Mouse (Mus musculus) megakaryocyte, embryonic 14.5 days (primary cell): ENCODE results near the gene Parp4. TPM values are rescaled to one million over a fixed set of nuclear protein-coding genes. Genes with fewer than 3 reads are reported as not detected.
A peak's percentile ranks its signal among the peaks of the same experiment; 100 is the strongest.

ENCODE experiments used
- H3K27me3 ChIP-seq: replicated peaks from 2 replicates; pipeline ENCODE3; 2012; ENCODE audit warnings: inconsistent platforms
- H3K36me3 ChIP-seq: replicated peaks from 2 replicates; pipeline ENCODE3; 2012; ENCODE audit warnings: low read length, inconsistent platforms, mixed read lengths
- H3K4me1 ChIP-seq: 2 replicates; pipeline ENCODE4 v1.6.1; 2012; ENCODE audit warnings: inconsistent platforms
- H3K4me3 ChIP-seq: replicated peaks from 2 replicates; pipeline ENCODE3; 2012; ENCODE audit warnings: moderate library complexity, mild to moderate bottlenecking, inconsistent platforms
- H3K9me3 ChIP-seq: 2 replicates; pipeline ENCODE4 v1.6.1; 2012; ENCODE audit warnings: inconsistent platforms
- FLI1 ChIP-seq: IDR thresholded peaks from 2 replicates; pipeline ENCODE4 v1.6.1; 2012; ENCODE audit warnings: low read length, inconsistent platforms, mixed read lengths
- GATA1 ChIP-seq: IDR thresholded peaks from 3 replicates; pipeline ENCODE4 v1.6.1; 2012; ENCODE audit warnings: mixed read lengths, low read length, inconsistent platforms, borderline replicate concordance
- polyA plus RNA-seq: library from polyadenylated mRNA; stranded (reverse); fragments of >175 nt; gene quantifications from 2 replicates; pipeline ENCODE4 v1.2.3, GENCODE M21; 2012; ENCODE audit warnings: low replicate concordance; ENCODE audit not compliant: insufficient read depth

Parp4 gene
- polyA plus RNA-seq, 1 experiment: 1.8 TPM

DNA sequence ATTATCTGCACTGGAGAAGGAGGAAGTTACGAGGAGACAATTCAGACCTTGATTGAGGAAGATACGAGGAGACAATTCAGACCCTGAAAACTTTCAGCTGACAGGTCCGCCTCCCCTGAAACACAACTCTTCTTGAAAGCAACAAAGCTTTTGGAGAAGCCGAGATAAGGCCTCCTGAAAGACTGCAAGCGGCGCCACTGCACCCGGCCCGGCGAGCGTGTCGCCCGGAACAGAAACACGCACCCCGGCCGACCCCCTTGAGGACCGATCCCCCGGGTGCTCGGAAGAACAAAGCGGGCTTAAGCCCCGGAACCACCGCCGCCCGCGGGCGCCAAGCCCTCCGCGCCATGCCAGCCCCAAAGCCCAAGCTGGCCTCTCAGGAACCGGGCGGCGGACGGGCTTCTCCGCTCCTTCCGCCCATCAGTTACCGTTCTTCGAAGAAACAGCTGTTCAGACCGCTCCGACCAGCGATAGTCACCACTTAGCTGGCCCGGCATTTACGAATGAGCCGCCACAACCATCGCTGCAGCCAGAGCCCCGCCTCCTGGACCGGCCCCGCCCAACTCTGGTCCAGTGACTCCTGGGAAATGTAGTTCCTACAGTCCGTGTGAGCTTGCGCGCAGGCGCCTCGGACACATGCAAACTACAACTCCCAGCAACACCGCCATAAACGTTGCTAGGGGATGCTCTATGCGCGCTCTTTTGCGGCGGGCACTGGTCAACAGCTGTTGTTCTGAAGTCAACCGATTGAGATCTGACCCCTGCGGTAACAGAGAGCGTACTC, 3.9 kb upstream of the Parp4 start:
- Histone ChIP-seq H3K4me3 (peak overlapping the region; percentile 94), H3K27me3 (no peaks in the 10 kb centered on the region), H3K9me3 (peaks cover 4% of the 10 kb centered on the region), H3K4me1 (peaks cover 68% of the 10 kb centered on the region), H3K36me3 (peaks cover 5% of the 10 kb centered on the region)
- no peak for TF ChIP-seq GATA1
- TF ChIP-seq FLI1: no peak

DNA sequence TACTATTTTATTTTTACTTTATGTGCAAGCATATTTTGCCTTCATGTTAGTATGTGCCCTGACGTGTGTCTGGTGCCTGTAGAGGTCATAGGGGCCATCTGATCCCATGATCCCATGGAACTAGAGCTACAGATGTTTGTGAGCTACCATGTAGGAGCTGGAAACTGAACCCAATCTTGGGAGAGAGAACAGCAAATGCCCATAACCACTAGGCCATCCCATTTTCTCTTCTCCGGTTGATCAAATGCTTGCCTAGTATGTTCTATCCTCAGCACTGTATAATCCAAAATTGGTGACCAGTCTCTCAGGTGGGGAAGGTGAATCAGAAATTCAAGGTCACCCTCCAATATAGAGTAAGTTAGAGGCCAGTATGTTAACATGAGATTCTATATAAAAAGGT, 2.9 kb upstream of the Parp4 start:
- TF ChIP-seq GATA1 (no peak), FLI1 (no peak)
- Histone ChIP-seq H3K36me3 (peaks cover 9% of the 10 kb centered on the region), H3K9me3 (no peaks in the 10 kb centered on the region), H3K27me3 (no peaks in the 10 kb centered on the region), H3K4me1 (peaks cover 68% of the 10 kb centered on the region), H3K4me3 (peak overlapping the region; percentile 69)

DNA sequence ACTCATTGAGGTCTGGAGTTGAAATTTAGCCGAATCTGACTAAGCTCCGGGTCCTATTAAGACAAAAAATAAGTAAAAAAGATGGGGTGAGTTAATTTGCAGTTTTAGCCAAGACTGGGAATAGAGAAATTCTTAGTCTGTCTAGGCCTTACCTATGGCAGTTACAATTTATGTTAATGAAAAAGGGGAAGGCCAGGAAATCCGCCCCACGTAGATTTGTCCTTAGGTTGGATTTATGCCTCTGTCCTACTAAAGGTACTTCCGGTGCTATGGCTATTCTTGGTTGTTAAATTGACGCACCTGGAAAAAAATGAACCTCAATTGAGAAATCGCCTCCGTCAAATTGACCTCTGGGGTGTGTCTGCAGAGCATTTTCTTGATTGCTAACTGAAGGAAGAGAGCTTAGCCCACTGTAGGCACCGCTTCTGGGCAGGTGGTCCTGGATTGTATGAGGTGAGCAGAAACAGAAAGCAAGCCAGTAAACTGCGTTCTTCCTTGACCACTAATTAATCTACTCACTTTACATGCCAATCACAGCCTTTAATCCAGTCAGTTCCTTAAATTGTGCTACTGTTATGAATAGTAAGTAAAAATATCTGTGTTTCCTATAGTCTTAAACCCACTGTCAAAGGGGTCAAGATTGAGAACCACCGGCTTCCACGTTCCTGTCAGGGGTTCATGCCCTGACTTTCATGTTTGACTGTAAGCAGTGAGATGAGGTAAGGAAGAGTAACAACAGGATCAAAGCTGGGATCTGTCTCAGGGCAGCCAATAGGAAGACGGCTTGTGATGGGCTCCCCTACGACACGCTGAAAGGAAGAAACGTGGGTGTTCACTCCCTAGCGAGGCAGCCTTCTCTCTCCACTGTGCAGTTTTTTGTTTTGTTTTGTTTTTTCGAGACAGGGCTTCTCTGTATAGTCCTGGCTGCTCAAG, 816 bp downstream of the Parp4 start:
- H3K36me3 ChIP-seq: peaks cover 41% of the 10 kb centered on the region
- TF ChIP-seq FLI1 (no peak), GATA1 (no peak)
- no peaks in the 10 kb centered on the region for H3K9me3 ChIP-seq
- H3K27me3 ChIP-seq: no peaks in the 10 kb centered on the region
- peak overlapping the region; percentile 97 for H3K4me3 ChIP-seq
- peaks cover 57% of the 10 kb centered on the region for H3K4me1 ChIP-seq

DNA sequence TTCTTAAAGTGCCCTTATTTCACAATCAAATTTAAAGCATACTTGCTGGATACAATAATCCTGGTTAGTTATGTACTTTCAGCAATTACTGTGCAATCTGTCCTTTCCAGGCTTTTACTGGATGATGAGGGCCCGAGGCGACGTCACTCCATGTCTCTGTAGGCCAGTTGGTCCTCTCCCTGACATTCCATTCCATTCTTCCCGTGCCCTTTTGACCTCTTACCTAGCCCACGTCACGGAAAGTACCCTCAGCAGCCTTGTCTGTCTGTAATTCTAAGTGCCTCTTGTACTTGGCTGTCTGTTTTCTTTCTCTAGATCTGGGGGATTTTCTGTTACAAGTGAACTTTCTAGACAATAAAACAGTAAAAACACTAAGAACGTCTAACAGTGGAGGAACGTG, 3.6 kb downstream of the Parp4 start:
- H3K9me3 ChIP-seq: no peaks in the 10 kb centered on the region
- H3K4me3 ChIP-seq: no peak overlapping the region
- peaks cover 48% of the 10 kb centered on the region for H3K4me1 ChIP-seq
- TF ChIP-seq FLI1 (no peak), GATA1 (no peak)
- no peaks in the 10 kb centered on the region for H3K27me3 ChIP-seq
- H3K36me3 ChIP-seq: peaks cover 65% of the 10 kb centered on the region

DNA sequence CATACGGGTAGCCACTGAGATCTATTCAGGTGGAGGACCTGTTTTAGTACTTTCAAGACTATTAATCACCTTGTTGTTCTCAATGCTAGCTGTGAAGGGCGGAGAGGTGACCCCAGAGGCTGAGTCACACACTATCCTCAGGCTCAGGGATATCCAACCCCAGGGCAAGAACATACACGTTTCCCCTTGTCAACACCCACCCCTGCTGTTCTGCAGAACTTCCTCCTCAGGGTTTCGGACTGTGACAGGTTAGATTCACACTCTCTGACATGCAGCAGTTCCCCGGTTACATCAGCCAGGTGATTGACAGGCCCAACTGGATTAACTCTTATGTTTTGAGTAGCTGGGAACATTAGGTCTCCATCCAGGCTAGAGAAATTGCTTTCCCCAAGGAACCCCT, 5.7 kb downstream of the Parp4 start:
- peaks cover 86% of the 10 kb centered on the region for H3K36me3 ChIP-seq

DNA sequence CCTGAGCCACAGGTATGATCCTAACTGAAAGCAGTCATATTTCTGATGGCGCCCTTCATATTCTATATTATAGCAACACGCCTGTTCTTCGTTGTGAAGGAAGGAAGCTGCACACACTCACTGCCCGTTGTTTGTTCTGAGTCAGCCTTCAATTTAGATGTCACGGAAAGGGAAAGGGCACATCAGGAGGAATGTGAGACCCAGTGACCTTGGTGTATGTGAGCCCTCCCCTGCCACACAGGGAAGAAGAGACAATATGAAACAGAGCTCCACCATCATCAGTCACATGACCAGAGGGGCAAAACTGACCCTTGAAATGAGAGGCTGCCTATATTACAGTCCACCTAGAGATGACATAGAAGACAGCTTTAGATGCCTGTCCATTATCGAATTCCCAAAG, 6.9 kb downstream of the Parp4 start:
- no peak overlapping the region for H3K4me3 ChIP-seq
- no peak for TF ChIP-seq GATA1
- peaks cover 25% of the 10 kb centered on the region for H3K4me1 ChIP-seq
- peaks cover 89% of the 10 kb centered on the region for H3K36me3 ChIP-seq
- no peaks in the 10 kb centered on the region for H3K9me3 ChIP-seq
- H3K27me3 ChIP-seq: no peaks in the 10 kb centered on the region

More for the DNA sequence above, 5.7 kb downstream of the Parp4 start:
- Histone ChIP-seq H3K4me3 (no peak overlapping the region), H3K4me1 (peaks cover 36% of the 10 kb centered on the region), H3K9me3 (no peaks in the 10 kb centered on the region), H3K27me3 (no peaks in the 10 kb centered on the region)
- TF ChIP-seq GATA1: no peak
- TF ChIP-seq FLI1: no peak

DNA sequence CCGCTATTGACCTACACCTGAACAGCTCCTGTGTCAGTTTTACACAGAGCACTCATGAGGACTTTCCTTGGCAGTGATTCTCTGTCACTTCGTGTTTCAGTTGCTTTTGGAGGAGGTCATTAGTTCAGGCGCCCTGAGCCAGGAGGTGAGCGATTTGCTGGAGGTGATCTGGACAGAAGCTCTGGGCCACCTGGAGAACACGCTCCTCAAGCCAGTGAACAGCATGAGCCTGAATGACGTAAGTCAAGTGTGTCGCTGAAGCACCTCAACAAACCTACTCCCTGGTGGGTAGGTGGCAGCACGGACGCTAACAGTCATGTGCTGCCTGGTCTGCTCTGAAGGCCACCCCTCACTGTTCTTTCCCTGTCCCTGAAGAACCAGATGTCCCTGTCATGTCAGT, 16.8 kb downstream of the Parp4 start:
- no peaks in the 10 kb centered on the region for H3K9me3 ChIP-seq
- H3K4me1 ChIP-seq: peaks cover 4% of the 10 kb centered on the region; the same call in 1 of the 2 replicates
- H3K4me3 ChIP-seq: no peak overlapping the region
- H3K27me3 ChIP-seq: no peaks in the 10 kb centered on the region
- H3K36me3 ChIP-seq: peaks cover 98% of the 10 kb centered on the region
- no peak for TF ChIP-seq FLI1
- no peak for TF ChIP-seq GATA1

DNA sequence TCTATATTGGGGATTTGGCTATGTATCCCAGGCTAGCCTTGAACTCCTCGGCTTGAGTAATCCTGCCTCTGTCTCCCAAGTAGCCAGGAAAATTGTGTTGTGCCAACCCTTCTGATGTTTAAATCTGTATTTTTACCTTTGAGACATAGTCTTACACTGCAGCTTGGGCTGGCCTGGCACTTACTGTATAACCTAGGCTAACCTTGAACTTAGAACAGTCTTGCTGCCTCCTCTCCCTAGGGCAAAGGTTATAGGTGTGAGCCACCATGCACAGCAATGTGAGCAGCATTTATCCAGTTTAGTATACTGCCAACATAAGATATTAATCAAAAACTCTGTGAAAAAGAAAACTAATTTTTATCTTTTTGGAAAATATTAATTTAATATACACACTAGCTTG, 19.4 kb downstream of the Parp4 start:
- no peaks in the 10 kb centered on the region for H3K9me3 ChIP-seq
- peaks cover 100% of the 10 kb centered on the region for H3K36me3 ChIP-seq
- H3K4me3 ChIP-seq: no peak overlapping the region
- H3K27me3 ChIP-seq: no peaks in the 10 kb centered on the region
- TF ChIP-seq GATA1: no peak
- no peak for TF ChIP-seq FLI1
- H3K4me1 ChIP-seq: peaks cover 8% of the 10 kb centered on the region

DNA sequence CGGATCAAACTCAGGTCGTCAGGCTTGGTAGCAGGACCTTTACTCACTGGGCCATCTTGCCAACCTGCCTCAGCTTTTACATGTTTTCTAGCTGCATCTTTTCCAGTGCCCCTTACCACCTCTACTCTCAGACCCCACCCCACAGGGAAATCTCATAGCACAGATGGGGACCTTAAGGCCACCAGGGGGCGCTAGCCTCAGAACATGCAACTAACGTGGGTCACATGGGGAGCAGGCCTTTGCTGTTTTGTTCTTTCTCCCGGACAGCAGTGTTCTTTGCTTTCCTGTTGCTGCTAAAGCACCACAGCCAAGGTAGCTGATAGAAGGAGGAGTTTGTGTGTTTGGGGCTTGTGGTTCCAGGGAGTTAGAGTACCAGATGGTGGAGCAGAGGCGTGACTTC, 23.3 kb downstream of the Parp4 start:
- Histone ChIP-seq H3K36me3 (peaks cover 94% of the 10 kb centered on the region), H3K9me3 (no peaks in the 10 kb centered on the region), H3K27me3 (no peaks in the 10 kb centered on the region), H3K4me3 (no peak overlapping the region), H3K4me1 (peaks cover 8% of the 10 kb centered on the region)
- no peak for TF ChIP-seq FLI1
- TF ChIP-seq GATA1: no peak

DNA sequence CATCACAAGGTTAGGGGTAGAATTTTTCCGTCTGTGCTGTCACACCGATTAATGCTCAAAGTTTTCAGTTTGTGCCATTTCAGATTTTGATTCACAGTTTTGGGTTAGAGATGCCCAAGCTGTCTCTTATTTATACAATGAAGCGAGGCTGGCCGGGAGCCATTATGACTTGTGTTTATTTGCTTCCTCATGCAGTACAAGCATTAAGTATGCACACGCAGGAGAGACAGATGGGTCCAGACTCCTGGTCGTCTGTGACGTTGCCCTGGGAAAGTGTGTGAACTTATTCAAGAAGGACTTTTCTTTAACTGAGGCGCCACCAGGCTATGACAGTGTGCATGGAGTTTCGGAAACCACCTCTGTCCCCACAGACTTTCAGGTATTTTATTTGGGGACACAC, 26.6 kb downstream of the Parp4 start:
- Histone ChIP-seq H3K4me3 (no peak overlapping the region), H3K4me1 (peaks cover 8% of the 10 kb centered on the region), H3K36me3 (peaks cover 92% of the 10 kb centered on the region), H3K27me3 (no peaks in the 10 kb centered on the region), H3K9me3 (no peaks in the 10 kb centered on the region)
- TF ChIP-seq FLI1 (no peak), GATA1 (no peak)
